Mouse (Mus musculus) ZHBTc4 (cell line): ENCODE results near the gene Fbxl14.

Experiments
- DNase-seq: peaks from one replicate; pipeline ENCODE4 v3.0.0-alpha.2; 2011; ENCODE audit warnings: low read depth, low spot score

Gene Fbxl14

DNA sequence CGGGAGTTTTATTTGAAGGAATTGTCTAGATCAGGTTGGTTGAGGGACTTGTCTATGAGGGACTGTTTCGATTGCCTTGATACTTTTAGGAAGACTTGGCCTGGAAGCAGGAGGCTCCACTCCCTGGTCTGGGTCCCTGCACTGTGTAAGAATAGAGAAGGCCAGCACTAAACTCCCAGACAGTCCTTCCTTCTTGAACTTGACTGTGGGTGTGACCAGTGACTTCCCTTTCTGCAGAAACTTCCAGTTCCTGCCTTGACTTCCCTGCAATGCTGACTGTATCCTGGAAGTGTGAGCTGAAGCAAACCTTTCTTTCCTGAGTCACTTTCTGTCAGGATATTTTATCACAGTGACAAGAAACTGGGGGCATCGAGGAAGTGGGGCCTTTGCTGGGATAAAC lies 8.7 kb upstream of the Fbxl14 start:
- no peak for DNase-seq

- peak; percentile 76 for DNase-seq
Measured at GRCm38 (mm10) chr6:119472135-119472534, 7.3 kb upstream of the Fbxl14 start.

GRCm38 (mm10) chr6:119472705-119473104 lies 6.8 kb upstream of the Fbxl14 start:
- DNase-seq = no peak

- no peak for DNase-seq
Measured at GRCm38 (mm10) chr6:119473446-119473845, 6.0 kb upstream of the Fbxl14 start.

DNA sequence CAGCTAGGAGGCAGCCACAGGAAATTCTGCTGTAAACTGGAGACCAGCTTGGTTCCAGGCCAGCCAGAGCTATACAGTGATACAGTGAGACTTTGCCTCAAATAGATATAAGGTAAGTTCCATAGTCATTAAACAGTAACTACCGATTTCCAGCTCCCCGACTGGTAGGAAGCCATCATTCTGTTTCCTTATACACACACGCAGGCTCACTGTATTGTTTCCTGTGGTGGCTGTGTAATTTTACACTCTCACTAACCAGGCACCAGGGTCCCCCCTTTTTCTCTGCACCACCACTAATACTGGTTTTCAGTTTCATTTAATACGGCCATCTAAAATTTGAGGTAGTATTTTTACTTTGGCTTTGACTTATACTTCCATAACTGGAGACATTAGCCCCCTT lies 5.5 kb upstream of the Fbxl14 start:
- no peak for DNase-seq

- DNase-seq = no peak
Measured at GRCm38 (mm10) chr6:119475988-119476387, 3.5 kb upstream of the Fbxl14 start.

- no peak for DNase-seq
Measured at GRCm38 (mm10) chr6:119477686-119478310, 1.7 kb upstream of the Fbxl14 start.

GRCm38 (mm10) chr6:119478560-119479342 lies 717 bp upstream of the Fbxl14 start:
- peak; percentile 92 for DNase-seq

DNA sequence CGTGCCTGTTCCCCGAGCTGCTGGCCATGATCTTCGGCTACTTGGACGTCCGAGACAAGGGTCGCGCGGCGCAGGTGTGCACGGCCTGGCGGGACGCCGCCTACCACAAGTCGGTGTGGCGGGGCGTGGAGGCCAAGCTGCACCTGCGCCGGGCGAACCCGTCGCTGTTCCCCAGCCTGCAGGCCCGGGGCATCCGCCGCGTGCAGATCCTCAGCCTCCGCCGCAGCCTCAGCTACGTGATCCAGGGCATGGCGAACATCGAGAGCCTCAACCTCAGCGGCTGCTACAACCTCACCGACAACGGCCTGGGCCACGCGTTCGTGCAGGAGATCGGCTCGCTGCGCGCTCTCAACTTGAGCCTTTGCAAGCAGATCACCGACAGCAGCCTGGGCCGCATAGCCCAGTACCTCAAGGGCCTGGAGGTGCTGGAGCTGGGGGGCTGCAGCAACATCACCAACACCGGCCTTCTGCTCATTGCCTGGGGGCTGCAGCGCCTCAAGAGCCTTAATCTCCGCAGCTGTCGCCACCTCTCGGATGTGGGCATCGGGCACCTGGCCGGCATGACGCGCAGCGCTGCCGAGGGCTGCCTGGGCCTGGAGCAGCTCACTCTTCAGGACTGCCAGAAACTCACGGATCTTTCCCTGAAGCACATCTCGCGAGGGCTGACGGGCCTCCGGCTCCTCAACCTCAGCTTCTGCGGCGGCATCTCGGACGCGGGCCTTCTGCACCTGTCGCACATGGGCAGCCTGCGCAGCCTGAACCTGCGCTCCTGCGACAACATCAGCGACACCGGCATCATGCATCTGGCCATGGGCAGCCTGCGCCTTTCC lies 623 bp downstream of the Fbxl14 start:
- peak; percentile 84 for DNase-seq

DNA sequence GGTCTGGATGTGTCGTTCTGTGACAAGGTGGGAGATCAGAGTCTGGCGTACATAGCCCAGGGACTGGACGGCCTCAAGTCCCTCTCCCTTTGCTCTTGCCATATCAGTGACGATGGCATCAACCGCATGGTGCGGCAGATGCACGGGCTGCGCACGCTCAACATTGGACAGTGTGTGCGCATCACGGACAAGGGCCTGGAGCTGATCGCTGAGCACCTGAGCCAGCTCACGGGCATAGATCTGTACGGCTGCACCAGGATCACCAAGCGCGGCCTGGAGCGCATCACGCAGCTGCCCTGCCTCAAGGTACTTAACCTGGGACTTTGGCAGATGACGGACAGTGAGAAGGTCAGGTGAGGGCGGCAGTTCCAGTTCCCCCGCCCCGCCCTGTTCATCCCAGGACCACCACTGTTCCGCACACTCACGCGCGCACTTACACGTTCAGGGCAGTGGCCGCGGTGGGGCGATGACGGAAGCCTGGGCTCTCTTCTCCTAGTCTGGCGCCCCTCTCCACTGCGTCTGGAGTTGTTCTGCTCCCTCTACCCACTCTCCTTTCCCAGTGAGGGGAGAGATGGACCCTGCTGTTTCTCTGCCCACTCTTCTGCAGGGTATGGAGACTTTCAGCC lies 1.4 kb downstream of the Fbxl14 start:
- peak; percentile 50 for DNase-seq

GRCm38 (mm10) chr6:119481741-119482390 lies 2.4 kb downstream of the Fbxl14 start:
- peak; percentile 82 for DNase-seq

DNA sequence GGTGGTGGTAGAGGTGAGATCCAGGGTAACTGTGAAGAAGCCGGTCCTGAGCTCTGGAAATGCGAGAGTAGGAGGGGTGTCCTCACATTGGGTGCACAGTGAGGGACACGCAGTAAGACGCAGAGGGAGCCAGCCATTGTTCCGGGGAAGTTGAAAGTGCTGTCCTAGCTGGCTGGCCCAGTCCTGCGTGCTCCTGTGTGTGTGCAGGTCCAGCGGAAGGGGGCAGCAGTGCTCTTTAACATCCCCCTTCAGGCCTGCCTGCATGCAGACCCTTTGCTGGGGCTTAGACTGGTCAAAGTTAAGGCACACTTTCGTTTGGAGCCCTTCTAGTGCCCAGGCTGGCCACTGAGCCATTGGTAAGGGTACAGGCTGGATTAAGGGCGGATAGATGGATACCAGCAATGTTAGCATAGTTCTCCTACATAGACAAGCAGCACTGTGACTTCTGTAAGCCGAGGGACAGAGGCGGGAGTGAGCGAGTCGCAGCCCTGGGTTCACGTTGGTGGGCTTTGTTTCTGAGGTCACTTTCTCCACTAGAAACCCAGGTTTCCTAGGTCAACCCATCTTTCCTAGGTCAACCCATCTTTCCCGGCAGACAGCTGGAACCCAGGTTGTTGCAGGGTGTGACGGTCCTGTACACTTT lies 3.6 kb downstream of the Fbxl14 start:
- peak; percentile 64 for DNase-seq

DNA sequence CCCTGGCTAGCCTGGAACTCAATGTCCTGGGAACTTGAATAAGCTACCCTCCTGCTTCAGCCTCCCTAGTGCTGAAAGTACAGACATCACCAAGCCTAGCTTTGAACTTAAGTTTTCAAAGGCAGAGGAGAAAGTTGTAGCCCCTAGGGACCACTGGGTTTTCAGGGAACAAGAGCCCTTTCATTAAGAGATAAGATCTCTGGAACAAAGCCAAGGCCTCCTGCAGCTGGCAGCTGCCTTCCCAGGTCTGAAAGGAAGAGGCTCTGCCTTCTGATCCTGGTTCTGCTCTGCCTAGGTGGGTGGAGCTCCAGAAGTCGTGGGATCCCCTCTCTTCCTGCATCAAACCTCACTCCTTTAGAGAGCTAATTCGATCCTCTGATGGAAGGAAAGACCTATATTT lies 6.0 kb downstream of the Fbxl14 start:
- DNase-seq = peak; percentile 72

GRCm38 (mm10) chr6:119486381-119487084 lies 7.1 kb downstream of the Fbxl14 start:
- no peak for DNase-seq

DNA sequence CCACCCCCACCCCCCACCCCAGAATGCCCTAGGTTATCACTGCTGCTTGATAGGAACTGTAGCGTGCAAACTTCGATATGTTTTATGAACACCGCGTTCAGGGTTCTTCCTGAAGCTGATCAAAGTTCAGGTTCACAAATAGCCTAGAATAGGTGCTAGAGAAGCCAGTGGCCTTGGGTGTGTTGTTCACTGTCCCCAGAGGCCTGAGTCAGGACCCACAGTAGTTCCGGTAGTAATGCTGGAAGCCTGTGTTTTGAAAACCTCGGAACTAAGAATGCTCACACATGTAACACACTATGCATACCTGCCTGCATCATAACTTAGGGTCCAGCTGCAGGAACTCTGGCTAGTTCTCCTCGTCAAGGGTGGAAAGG lies 7.6 kb downstream of the Fbxl14 start:
- no peak for DNase-seq

GRCm38 (mm10) chr6:119487619-119488018 lies 8.2 kb downstream of the Fbxl14 start:
- DNase-seq = no peak

DNA sequence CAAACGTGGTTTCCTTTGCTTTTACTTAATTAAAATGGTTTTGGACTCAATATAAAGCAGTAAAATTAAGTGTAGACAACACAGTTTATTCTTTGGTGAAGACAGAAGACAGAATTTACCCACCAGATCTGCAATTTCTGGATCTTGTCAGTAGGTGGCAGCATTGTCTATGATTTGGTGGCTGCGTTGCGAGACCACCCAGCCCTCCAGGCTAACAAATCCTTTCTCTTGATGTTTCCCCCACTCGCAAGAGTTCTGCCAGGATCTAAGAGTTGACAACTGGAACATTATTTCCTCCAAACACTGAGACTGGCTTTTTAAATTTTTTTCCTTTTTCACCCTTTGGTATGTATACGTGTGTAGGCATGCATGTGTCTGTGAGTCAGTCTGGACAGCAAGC lies 10.3 kb downstream of the Fbxl14 start:
- peak; percentile 59 for DNase-seq

GRCm38 (mm10) chr6:119490549-119490948 lies 11.1 kb downstream of the Fbxl14 start:
- DNase-seq = no peak

- no peak for DNase-seq
Measured at GRCm38 (mm10) chr6:119491006-119491405, 11.5 kb downstream of the Fbxl14 start.

GRCm38 (mm10) chr6:119491997-119492629 lies 12.6 kb downstream of the Fbxl14 start:
- no peak for DNase-seq
